Mouse (Mus musculus): ENCODE measurements around the gene Tpbg. TPM values are rescaled to one million over a fixed set of nuclear protein-coding genes. Genes with fewer than 3 reads are reported as not detected.

Tpbg gene
- polyA plus RNA-seq, 1 experiment, result 2.0 TPM

- no peak for TF ChIP-seq CTCF (IDR thresholded peaks at IDR 0.05; ENCODE audit: insufficient read depth, low read length)
- Histone ChIP-seq H3K4me3 (replicated peaks; ENCODE audit: extremely low read depth, low read depth, low read length) (no peak overlapping the region), H3K4me1 (ENCODE audit: control insufficient read depth, insufficient read depth, low read length) (no peaks in the 10 kb centered on the region)
- 63% methylated on average over 5 of the region's 5 CpGs for WGBS
- no peak for DNase-seq
Observed at GRCm38 (mm10) chr9:85893681-85894080, 51.5 kb downstream of the Tpbg start.

Other genes with a start within 250 kb of the Tpbg start
- gene Ibtk, start 93.0 kb upstream of the Tpbg start, polyA plus RNA-seq (2012; rRNA removed), result 3.0 and 5.4 TPM in 2 replicates